Mouse (Mus musculus) layer of hippocampus, adult 9-11 months (tissue): Measurements from ENCODE around the gene Selenof.

Experiments used
- DNase-seq: peaks from one replicate; pipeline ENCODE4 v3.0.0; 2022

Gene Selenof

GRCm38 (mm10) chr3:144565212-144565611 is 4.9 kb upstream of the Selenof start:
- DNase-seq: no peak

- no peak for DNase-seq
These were observed 1.2 kb upstream of the Selenof start for GRCm38 (mm10) chr3:144568861-144569361.

GRCm38 (mm10) chr3:144569401-144569971 is 618 bp upstream of the Selenof start:
- DNase-seq: peak; percentile 52

- no peak for DNase-seq
These were observed 848 bp downstream of the Selenof start for GRCm38 (mm10) chr3:144570816-144571487.

- no peak for DNase-seq
These were observed 4.2 kb downstream of the Selenof start for GRCm38 (mm10) chr3:144574256-144574655.

GRCm38 (mm10) chr3:144577366-144578340 is 7.5 kb downstream of the Selenof start:
- DNase-seq: no peak

GRCm38 (mm10) chr3:144578921-144579320 is 8.8 kb downstream of the Selenof start:
- DNase-seq: no peak

GRCm38 (mm10) chr3:144579796-144580195 is 9.7 kb downstream of the Selenof start:
- no peak for DNase-seq

GRCm38 (mm10) chr3:144580281-144580680 is 10.2 kb downstream of the Selenof start:
- DNase-seq: no peak

GRCm38 (mm10) chr3:144581842-144582241 is 11.7 kb downstream of the Selenof start:
- DNase-seq: no peak

- no peak for DNase-seq
These were observed 12.2 kb downstream of the Selenof start for GRCm38 (mm10) chr3:144582306-144582705.

GRCm38 (mm10) chr3:144583789-144584188 is 13.7 kb downstream of the Selenof start:
- no peak for DNase-seq

GRCm38 (mm10) chr3:144584789-144585553 is 14.9 kb downstream of the Selenof start:
- DNase-seq: no peak

- no peak for DNase-seq
These were observed 16.6 kb downstream of the Selenof start for GRCm38 (mm10) chr3:144586731-144587130.

GRCm38 (mm10) chr3:144589189-144589890 is 19.2 kb downstream of the Selenof start:
- DNase-seq: no peak

GRCm38 (mm10) chr3:144592992-144593785 is 23.1 kb downstream of the Selenof start:
- DNase-seq: no peak

GRCm38 (mm10) chr3:144597121-144597520 is 27.0 kb downstream of the Selenof start:
- no peak for DNase-seq

GRCm38 (mm10) chr3:144597790-144598467 is 27.8 kb downstream of the Selenof start:
- no peak for DNase-seq

- no peak for DNase-seq
These were observed 32.3 kb downstream of the Selenof start for GRCm38 (mm10) chr3:144602413-144602812.

GRCm38 (mm10) chr3:144602819-144603218 is 32.7 kb downstream of the Selenof start:
- no peak for DNase-seq
